Mouse (Mus musculus) limb, embryonic 14.5 days (tissue): ENCODE data around the gene Pecam1. TPM values are rescaled to one million over a fixed set of nuclear protein-coding genes. Genes with fewer than 3 reads are reported as not detected.

Source experiments
- ATAC-seq: fragments of 200-750 bp; cut with Nextera tagmentation; 2 replicates; pipeline ENCODE4 v1.8.0; 2017; ENCODE audit warnings: low read depth, moderate number of reproducible peaks, moderate TSS enrichment; ENCODE audit not compliant: low FRiP score
- DNase-seq: peaks from one replicate; pipeline ENCODE4 v3.0.0-alpha.2; 2015; ENCODE audit warnings: low spot score
- H3K27ac ChIP-seq: fragments of 300-500 bp; sonication (generic); replicated peaks from 2 replicates; pipeline ENCODE4 v1.5.1; 2014; ENCODE audit warnings: low read depth, mild to moderate bottlenecking, low read length, moderate library complexity, mixed read lengths
- H3K27me3 ChIP-seq: fragments of 300-500 bp; sonication (generic); 2 replicates; pipeline ENCODE4 v1.6.1; 2014; ENCODE audit warnings: low read length, mixed read lengths; ENCODE audit not compliant: control insufficient read depth, insufficient read depth
- H3K36me3 ChIP-seq: fragments of 300-500 bp; sonication (generic); 2 replicates; pipeline ENCODE4 v1.6.1; 2014; ENCODE audit warnings: mild to moderate bottlenecking, low read length, moderate library complexity, mixed read lengths; ENCODE audit not compliant: control insufficient read depth, insufficient read depth
- H3K4me1 ChIP-seq: fragments of 300-500 bp; sonication (generic); 2 replicates; pipeline ENCODE4 v1.6.1; 2014; ENCODE audit warnings: antibody characterized with exemption, low read length, mixed read lengths; ENCODE audit not compliant: control insufficient read depth, insufficient read depth
- H3K4me2 ChIP-seq: fragments of 300-500 bp; sonication (generic); replicated peaks from 2 replicates; pipeline ENCODE4 v1.6.1; 2014; ENCODE audit warnings: low read depth, mild to moderate bottlenecking, low read length, moderate library complexity; ENCODE audit not compliant: severe bottlenecking
- H3K4me3 ChIP-seq: fragments of 300-500 bp; sonication (generic); replicated peaks from 2 replicates; pipeline ENCODE4 v1.5.1; 2014; ENCODE audit warnings: low read length
- H3K9ac ChIP-seq: fragments of 300-500 bp; sonication (generic); 2 replicates; pipeline ENCODE4 v1.6.1; 2014; ENCODE audit warnings: mild to moderate bottlenecking, low read depth, low read length, moderate library complexity; ENCODE audit not compliant: severe bottlenecking
- H3K9me3 ChIP-seq: fragments of 300-500 bp; sonication (generic); 2 replicates; pipeline ENCODE4 v1.6.1; 2016; ENCODE audit warnings: low read length; ENCODE audit not compliant: control insufficient read depth
- POLR2A ChIP-seq: fragments of 200-500 bp; IDR thresholded peaks from 2 replicates; pipeline ENCODE4 v1.8.0; 2012; ENCODE audit warnings: inconsistent platforms, mild to moderate bottlenecking, moderate library complexity, borderline replicate concordance; ENCODE audit not compliant: insufficient read depth, insufficient read length; ENCODE audit errors: extremely low read depth
- WGBS: fragments of 180-500 bp; shearing (Covaris S2); extraction: QIAGEN DNeasy Blood & Tissue Kit; methylation state at CpG from one replicate; pipeline ENCODE4 v1.1.7; 2014; 5-methylcytosine and 5-hydroxymethylcytosine counted together
- polyA plus RNA-seq, 2 experiments: library from polyadenylated mRNA; depleted of rRNA in 1 of 2; stranded (reverse) in 1 of 2; unstranded in 1 of 2; fragments of >200 nt; fragmentation: Nextera tagmentation in 1 of 2; extraction: Ambion mirVana in 1 of 2; gene quantifications; 2 replicates each; pipeline versions ENCODE4 v1.2.1 to v1.2.3; 2012 to 2014

Pecam1 gene
- polyA plus RNA-seq, 2 experiments, result 39.0 to 44.2 TPM

- no peaks in the 10 kb centered on the region for H3K27me3 ChIP-seq
- peak overlapping the region; percentile 95 for H3K4me3 ChIP-seq
- peak overlapping the region; percentile 99 for H3K9ac ChIP-seq
- DNase-seq (peak; percentile 97), ATAC-seq (peak; percentile 81)
- peak overlapping the region; percentile 99 for H3K27ac ChIP-seq
- TF ChIP-seq POLR2A, result peak; percentile 99
- H3K9me3 ChIP-seq, result no peaks in the 10 kb centered on the region
- H3K36me3 ChIP-seq, result peaks cover 49% of the 10 kb centered on the region
- 2% methylated on average over 56 of the region's 79 CpGs for WGBS
- H3K4me2 ChIP-seq, result peak overlapping the region; percentile 59
- peaks cover 13% of the 10 kb centered on the region for H3K4me1 ChIP-seq
Measured at GRCm38 (mm10) chr11:106788026-106788774, 37.8 kb upstream of the Pecam1 start.

GRCm38 (mm10) chr11:106787131-106788025 lies 37.0 kb upstream of the Pecam1 start:
- Histone ChIP-seq H3K27ac (peak overlapping the region; percentile 99), H3K36me3 (peaks cover 49% of the 10 kb centered on the region), H3K4me2 (peak overlapping the region; percentile 58), H3K27me3 (no peaks in the 10 kb centered on the region), H3K9me3 (no peaks in the 10 kb centered on the region), H3K4me1 (peaks cover 13% of the 10 kb centered on the region), H3K9ac (peak overlapping the region; percentile 99), H3K4me3 (peak overlapping the region; percentile 95)
- DNase-seq, result peak; percentile 93
- TF ChIP-seq POLR2A, result no peak
- ATAC-seq, result peak; percentile 34; the same call in 1 of the 2 replicates
- WGBS, result under 1% methylated on average over 64 of the region's 65 CpGs

- no peak for DNase-seq
- Histone ChIP-seq H3K9ac (no peak overlapping the region), H3K9me3 (no peaks in the 10 kb centered on the region), H3K4me3 (peak overlapping the region; percentile 95; the same call in 1 of the 2 replicates), H3K4me1 (peaks cover 13% of the 10 kb centered on the region), H3K36me3 (peaks cover 68% of the 10 kb centered on the region), H3K4me2 (no peak overlapping the region), H3K27ac (no peak overlapping the region), H3K27me3 (no peaks in the 10 kb centered on the region)
- ATAC-seq, result no peak
- TF ChIP-seq POLR2A, result no peak
- WGBS, result 76% methylated on average over 1 of the region's 1 CpGs
Measured at GRCm38 (mm10) chr11:106785043-106785442, 34.6 kb upstream of the Pecam1 start.

DNA sequence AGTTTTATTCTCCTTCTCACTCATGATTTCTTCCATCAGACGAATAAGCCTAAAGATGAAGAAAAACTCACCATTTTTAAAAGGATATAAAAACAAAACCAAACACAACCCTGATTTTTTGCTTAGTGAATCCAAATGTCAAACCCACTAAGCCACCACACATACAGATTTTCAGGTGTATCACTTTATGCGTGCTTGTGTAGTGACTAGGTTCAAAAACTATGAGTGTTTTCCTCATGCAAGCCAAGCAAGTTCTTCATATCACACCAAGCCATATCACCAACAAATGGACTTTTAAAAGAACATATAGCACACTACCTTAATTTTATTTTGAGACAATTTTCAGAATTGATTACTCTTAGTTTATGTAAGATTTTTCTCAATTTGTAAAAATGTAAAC lies 34.0 kb upstream of the Pecam1 start:
- 85% methylated on average over 2 of the region's 2 CpGs for WGBS
- Histone ChIP-seq H3K4me2 (no peak overlapping the region), H3K9me3 (no peaks in the 10 kb centered on the region), H3K27ac (no peak overlapping the region), H3K4me1 (peaks cover 13% of the 10 kb centered on the region), H3K36me3 (peaks cover 73% of the 10 kb centered on the region), H3K4me3 (no peak overlapping the region), H3K27me3 (no peaks in the 10 kb centered on the region), H3K9ac (no peak overlapping the region)
- no peak for ATAC-seq
- DNase-seq, result no peak
- TF ChIP-seq POLR2A, result no peak
